Mouse (Mus musculus): ENCODE results near the gene Gfod1. TPM values are rescaled to one million over a fixed set of nuclear protein-coding genes. Genes with fewer than 3 reads are reported as not detected.

The Gfod1 gene
- polyA plus RNA-seq, 1 experiment = 9.8 TPM

DNA sequence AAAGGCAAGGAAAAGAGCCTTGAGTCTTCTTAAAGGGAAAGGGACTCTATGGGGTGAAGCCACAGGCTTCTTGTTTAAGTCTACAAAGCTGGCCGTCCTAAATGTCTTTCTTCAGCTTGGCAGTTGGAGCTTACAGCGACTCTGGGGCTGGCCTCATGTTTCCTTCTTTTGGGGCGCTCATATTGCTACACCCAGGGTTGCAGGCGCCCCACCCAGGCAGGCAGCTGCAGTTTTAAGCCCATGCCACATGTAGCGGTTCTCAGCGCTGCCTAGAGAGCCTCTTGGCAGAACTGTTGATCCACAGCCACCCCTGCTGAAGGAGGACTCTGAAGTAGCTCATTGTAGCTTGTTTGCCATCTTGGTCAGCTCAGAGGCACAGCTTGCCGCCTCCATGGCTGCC, 104.7 kb downstream of the Gfod1 start:
- TF ChIP-seq POLR2A (IDR thresholded peaks at IDR 0.05; ENCODE audit: borderline replicate concordance, extremely low read depth, insufficient read depth, insufficient read length, poor library complexity, severe bottlenecking) = no peak
- TF ChIP-seq CTCF (IDR thresholded peaks at IDR 0.05; ENCODE audit: borderline replicate concordance, extremely low read depth, insufficient read depth, insufficient read length) = no peak
- no peak for DNase-seq (ENCODE audit: low read depth)

DNA sequence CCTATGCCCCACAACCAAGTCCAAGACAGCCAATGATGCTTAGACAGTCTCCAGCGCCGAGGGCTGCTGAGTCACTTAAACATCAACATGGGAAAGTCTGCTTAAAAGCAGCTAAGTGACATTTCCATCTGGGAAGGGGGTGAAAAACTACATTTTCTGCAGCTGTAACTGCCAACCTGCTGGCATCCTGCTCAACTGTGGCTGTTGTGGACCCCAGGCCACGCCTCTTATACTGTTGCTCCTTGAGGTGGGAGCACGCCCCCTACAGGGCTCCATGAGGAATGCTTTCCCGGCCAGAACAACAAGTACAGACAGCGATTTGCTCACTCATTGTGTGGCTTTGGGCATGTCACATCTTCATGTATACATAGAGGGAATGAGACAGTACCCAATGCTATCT, 106.8 kb downstream of the Gfod1 start:
- TF ChIP-seq POLR2A (IDR thresholded peaks at IDR 0.05; ENCODE audit: borderline replicate concordance, extremely low read depth, insufficient read depth, insufficient read length, poor library complexity, severe bottlenecking) (no peak), CTCF (IDR thresholded peaks at IDR 0.05; ENCODE audit: borderline replicate concordance, extremely low read depth, insufficient read depth, insufficient read length) (peak; percentile 31; the same call in 1 of the 2 replicates)
- no peak for DNase-seq (ENCODE audit: low read depth)

- DNase-seq (ENCODE audit: low read depth) = no peak
- TF ChIP-seq POLR2A (IDR thresholded peaks at IDR 0.05; ENCODE audit: borderline replicate concordance, extremely low read depth, insufficient read depth, insufficient read length, poor library complexity, severe bottlenecking) = no peak
- peak; percentile 18; the same call in 1 of the 2 replicates for TF ChIP-seq CTCF (IDR thresholded peaks at IDR 0.05; ENCODE audit: borderline replicate concordance, extremely low read depth, insufficient read depth, insufficient read length)
Measured at GRCm38 (mm10) chr13:43196000-43196399, 108.0 kb downstream of the Gfod1 start.

DNA sequence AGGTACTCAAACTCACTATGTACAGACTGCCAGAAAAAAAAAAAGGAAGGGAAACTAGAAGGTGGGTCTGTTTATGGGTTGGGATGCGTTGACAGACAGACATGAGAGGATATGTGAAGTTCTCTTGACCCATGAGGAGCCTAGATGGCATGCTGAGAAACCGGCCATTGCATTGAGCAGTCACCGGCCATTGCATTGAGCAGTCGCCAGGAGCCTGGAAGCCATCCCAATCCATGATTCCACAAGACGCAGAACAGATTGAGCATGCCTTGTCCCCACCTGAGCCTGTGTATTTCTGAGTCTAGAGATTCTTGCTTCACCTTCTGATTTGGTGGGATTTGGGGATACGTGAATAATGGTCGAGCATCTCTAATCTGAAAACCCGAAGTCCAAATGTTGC, 110.0 kb downstream of the Gfod1 start:
- no peak for DNase-seq (ENCODE audit: low read depth)
- TF ChIP-seq POLR2A (IDR thresholded peaks at IDR 0.05; ENCODE audit: borderline replicate concordance, extremely low read depth, insufficient read depth, insufficient read length, poor library complexity, severe bottlenecking) = no peak

GRCm38 (mm10) chr13:43193266-43193665, 110.7 kb downstream of the Gfod1 start:
- TF ChIP-seq POLR2A (IDR thresholded peaks at IDR 0.05; ENCODE audit: borderline replicate concordance, extremely low read depth, insufficient read depth, insufficient read length, poor library complexity, severe bottlenecking) (no peak), CTCF (IDR thresholded peaks at IDR 0.05; ENCODE audit: borderline replicate concordance, extremely low read depth, insufficient read depth, insufficient read length) (no peak)

GRCm38 (mm10) chr13:43191741-43192192, 112.2 kb downstream of the Gfod1 start:
- DNase-seq (ENCODE audit: low read depth) = no peak
- TF ChIP-seq POLR2A (IDR thresholded peaks at IDR 0.05; ENCODE audit: borderline replicate concordance, extremely low read depth, insufficient read depth, insufficient read length, poor library complexity, severe bottlenecking) = no peak
- TF ChIP-seq CTCF (IDR thresholded peaks at IDR 0.05; ENCODE audit: borderline replicate concordance, extremely low read depth, insufficient read depth, insufficient read length) = no peak

More at GRCm38 (mm10) chr13:43193266-43193665, 110.7 kb downstream of the Gfod1 start:
- DNase-seq (ENCODE audit: low read depth) = no peak

GRCm38 (mm10) chr13:43191290-43191689, 112.7 kb downstream of the Gfod1 start:
- DNase-seq (ENCODE audit: low read depth) = no peak
- no peak for TF ChIP-seq CTCF (IDR thresholded peaks at IDR 0.05; ENCODE audit: borderline replicate concordance, extremely low read depth, insufficient read depth, insufficient read length)
- TF ChIP-seq POLR2A (IDR thresholded peaks at IDR 0.05; ENCODE audit: borderline replicate concordance, extremely low read depth, insufficient read depth, insufficient read length, poor library complexity, severe bottlenecking) = no peak

- no peak for TF ChIP-seq CTCF (IDR thresholded peaks at IDR 0.05; ENCODE audit: borderline replicate concordance, extremely low read depth, insufficient read depth, insufficient read length)
- TF ChIP-seq POLR2A (IDR thresholded peaks at IDR 0.05; ENCODE audit: borderline replicate concordance, extremely low read depth, insufficient read depth, insufficient read length, poor library complexity, severe bottlenecking) = no peak
- no peak for DNase-seq (ENCODE audit: low read depth)
Measured at GRCm38 (mm10) chr13:43187736-43188135, 116.2 kb downstream of the Gfod1 start.

DNA sequence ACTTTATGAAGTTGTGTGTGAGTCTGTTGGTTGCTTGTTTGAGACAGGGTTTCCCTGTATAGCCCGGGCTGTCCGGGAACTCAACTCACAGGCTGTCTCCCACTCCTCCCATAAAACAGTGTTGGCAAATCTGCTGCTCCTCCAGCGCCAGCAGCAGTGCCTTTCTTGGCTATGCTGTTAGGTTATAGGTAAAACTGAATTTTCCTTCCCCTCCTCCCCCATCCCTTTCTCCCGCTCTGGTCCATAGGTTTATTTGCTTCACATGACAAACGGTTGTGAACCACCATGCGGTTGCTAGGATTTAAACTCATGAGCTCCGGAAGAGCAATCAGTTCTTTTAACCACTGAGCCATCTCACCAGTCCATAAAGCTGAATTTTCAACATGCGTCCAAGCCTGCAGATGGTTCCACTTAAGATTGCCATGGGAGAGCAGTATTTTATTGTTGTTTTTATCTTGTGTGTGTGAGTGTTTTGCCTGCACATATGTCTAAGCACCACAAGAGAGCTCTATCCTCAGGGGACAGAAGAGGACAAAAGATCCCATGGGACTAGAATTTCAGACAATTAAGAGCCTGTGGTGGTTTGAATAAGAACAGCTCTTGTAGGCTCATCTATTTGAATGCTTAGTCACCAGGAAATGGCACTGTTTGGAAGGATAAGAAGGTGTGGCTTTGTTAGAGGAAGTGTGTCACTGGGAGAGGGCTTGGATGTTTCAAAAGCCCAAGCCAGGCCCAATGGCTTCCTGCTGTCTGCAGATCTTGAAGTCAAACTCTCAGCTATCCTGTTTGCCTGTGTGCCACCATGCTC, 120.5 kb downstream of the Gfod1 start:
- TF ChIP-seq CTCF (IDR thresholded peaks at IDR 0.05; ENCODE audit: borderline replicate concordance, extremely low read depth, insufficient read depth, insufficient read length) (no peak), POLR2A (IDR thresholded peaks at IDR 0.05; ENCODE audit: borderline replicate concordance, extremely low read depth, insufficient read depth, insufficient read length, poor library complexity, severe bottlenecking) (no peak)
- peak; percentile 45 for DNase-seq (ENCODE audit: low read depth)

DNA sequence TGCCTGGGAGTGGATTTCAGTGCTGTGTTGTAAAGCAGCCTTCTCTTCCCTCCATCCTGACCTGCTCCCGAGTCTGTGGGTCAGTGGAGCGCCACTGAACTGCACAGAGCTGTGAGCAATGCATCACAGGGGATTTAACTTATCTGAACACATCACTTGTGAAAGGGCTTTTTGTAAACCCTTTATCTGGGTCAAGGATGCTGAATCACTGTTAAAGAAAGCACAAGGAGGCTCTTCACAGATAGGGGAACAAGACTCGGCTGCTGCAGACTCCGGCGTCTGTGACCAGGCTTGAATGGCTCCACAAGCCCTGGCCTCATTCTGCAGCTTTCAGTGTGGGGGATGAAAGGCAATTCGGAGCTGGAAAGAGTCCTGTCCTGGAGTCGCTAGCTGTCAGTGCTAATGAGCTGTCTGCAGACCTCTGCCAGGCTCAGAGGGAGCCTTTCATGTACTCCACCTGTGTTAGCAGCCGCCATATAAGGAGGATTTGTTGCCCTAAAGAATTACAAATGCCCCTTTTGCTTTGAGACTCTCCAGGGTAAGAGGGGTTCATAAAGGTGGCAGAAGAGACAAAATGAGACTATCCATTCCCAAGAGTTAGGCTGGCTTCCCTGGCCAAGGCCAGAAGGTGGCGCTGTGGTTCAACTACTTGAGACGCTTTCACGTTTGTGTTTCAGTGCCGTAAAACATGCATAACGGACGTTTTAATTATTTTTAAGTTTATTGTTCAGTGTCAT, 121.3 kb downstream of the Gfod1 start:
- DNase-seq (ENCODE audit: low read depth) = peak; percentile 93
- peak; percentile 90 for TF ChIP-seq CTCF (IDR thresholded peaks at IDR 0.05; ENCODE audit: borderline replicate concordance, extremely low read depth, insufficient read depth, insufficient read length)
- TF ChIP-seq POLR2A (IDR thresholded peaks at IDR 0.05; ENCODE audit: borderline replicate concordance, extremely low read depth, insufficient read depth, insufficient read length, poor library complexity, severe bottlenecking) = no peak

DNA sequence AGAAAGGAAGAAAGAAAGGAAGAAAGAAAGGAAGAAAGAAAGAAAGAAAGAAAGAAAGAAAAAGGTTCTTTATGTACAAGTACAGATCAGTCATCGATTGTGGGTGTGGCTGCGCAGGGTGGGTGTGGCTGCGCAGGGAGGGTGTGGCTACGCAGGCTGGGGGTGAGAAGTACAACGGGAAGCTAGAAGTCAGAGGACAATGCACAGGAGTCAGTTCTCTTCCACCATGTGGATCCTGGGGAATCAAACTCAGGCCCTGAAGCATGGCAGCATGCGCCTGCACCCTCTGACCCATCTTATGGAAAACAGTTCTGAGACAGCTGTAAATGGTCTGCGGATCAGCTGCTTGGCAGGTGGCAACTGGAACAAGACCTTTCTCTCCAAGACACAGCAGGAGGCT, 122.9 kb downstream of the Gfod1 start:
- DNase-seq (ENCODE audit: low read depth) = no peak
- TF ChIP-seq CTCF (IDR thresholded peaks at IDR 0.05; ENCODE audit: borderline replicate concordance, extremely low read depth, insufficient read depth, insufficient read length) = no peak
- TF ChIP-seq POLR2A (IDR thresholded peaks at IDR 0.05; ENCODE audit: borderline replicate concordance, extremely low read depth, insufficient read depth, insufficient read length, poor library complexity, severe bottlenecking) = no peak
